Mouse (Mus musculus) liver, adult 2 months (tissue): ENCODE data around the gene Kat8.

Source experiments
- CTCF ChIP-seq: fragments of 200-500 bp; IDR thresholded peaks from 2 replicates; pipeline ENCODE4 v1.5.1; 2011; ENCODE audit warnings: low read depth, low read length, control low read depth
- POLR2A ChIP-seq: fragments of 200-500 bp; IDR thresholded peaks from 2 replicates; pipeline ENCODE4 v1.6.1; 2011; ENCODE audit warnings: low read length, control low read depth; ENCODE audit not compliant: insufficient read depth; ENCODE audit errors: extremely low read depth

GRCm38 (mm10) chr7:127899997-127900396, 12.3 kb upstream of the Kat8 start:
- no peak for TF ChIP-seq CTCF
- TF ChIP-seq POLR2A = no peak
